Comparison of ENCODE assay signal across 15 mouse cellular contexts in the genomic region with DNA sequence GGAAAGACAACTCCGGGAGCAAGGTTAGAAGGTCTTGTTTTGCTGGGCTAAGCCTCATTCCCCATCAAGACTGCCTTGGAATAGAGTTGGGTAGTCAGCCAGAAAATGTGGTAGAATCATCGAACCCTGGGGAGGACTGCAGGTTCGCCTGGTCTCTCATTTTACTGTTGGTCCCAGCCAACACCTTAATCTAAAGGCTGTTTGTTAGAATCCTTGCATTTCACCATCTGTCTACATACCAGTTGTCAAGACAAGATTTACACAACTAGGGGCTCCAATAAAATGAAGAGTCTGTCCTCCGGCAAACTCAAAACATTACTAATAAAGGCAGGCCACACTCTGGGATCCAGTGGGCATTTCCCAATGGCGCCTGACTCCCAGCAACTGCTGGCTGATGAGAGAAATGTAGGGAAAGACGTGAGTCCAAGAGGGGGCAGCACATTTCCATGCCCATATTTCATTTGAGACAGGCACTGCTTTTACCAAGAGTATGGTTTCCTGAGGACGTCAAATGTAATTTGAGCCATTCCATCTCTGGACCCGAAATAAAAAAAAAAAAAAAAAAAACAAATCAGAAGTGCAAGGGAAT. TPM values are rescaled to one million over a fixed set of nuclear protein-coding genes. Genes with fewer than 3 reads are reported as not detected.
DNase-seq lines count a peak whose midpoint lies in the region; ATAC-seq and TF ChIP-seq lines count a peak whose summit lies in the region.
"Had no signal": no experiment of that assay in that cellular context is flagged by ENCODE, and none has a peak within 500 bp of the region (broad histone marks: within the 10 kb centered on the region; RNA-seq: fewer than 3 reads in every experiment).

No protein-coding gene starts in this region.

- peak overlapping the region; percentile 23; the same call in 1 of the 2 replicates for H3K27ac ChIP-seq in heart, embryonic 15.5 days
- H3K27ac ChIP-seq in heart, embryonic 12.5 days (ENCODE audit: poor library complexity, severe bottlenecking), result no peak overlapping the region
- no peak overlapping the region for H3K27ac ChIP-seq in liver, postnatal 0 days (ENCODE audit: low read depth)
- no peak overlapping the region for H3K27ac ChIP-seq in CH12.LX (ENCODE audit: insufficient read depth, low read depth)
- H3K27ac ChIP-seq in embryonic fibroblast, embryonic 13.5 days (ENCODE audit: insufficient read depth, low read length), result peak overlapping the region; percentile 48; the same call in 1 of the 2 replicates
- H3K27ac ChIP-seq in forebrain, embryonic 11.5 days (ENCODE audit: low read depth, low read length), result no peak overlapping the region

- peaks cover 34% of the 10 kb centered on the region for H3K4me1 ChIP-seq in heart, embryonic 15.5 days (replicated peaks)
- H3K4me1 ChIP-seq in heart, embryonic 12.5 days (replicated peaks), result peaks cover 33% of the 10 kb centered on the region
- H3K4me1 ChIP-seq in liver, postnatal 0 days (ENCODE audit: insufficient read depth), result peaks cover 8% of the 10 kb centered on the region; the same call in 1 of the 2 replicates
- H3K4me1 ChIP-seq in CH12.LX (ENCODE audit: control insufficient read depth in 1 of 2, insufficient read depth in 2 of 2), result peaks cover 7 to 27% of the 10 kb centered on the region in 2 experiments
- H3K4me1 ChIP-seq in embryonic fibroblast, embryonic 13.5 days (ENCODE audit: control insufficient read depth, insufficient read depth, low read length), result peaks cover 30% of the 10 kb centered on the region
- H3K4me1 ChIP-seq in forebrain, embryonic 11.5 days (replicated peaks; ENCODE audit: control insufficient read depth, insufficient read depth, low read length), result peaks cover 9% of the 10 kb centered on the region; the same call in 1 of the 2 replicates

- peak; percentile 22 for TF ChIP-seq RAD21 in CH12.LX (IDR thresholded peaks at IDR 0.05; ENCODE audit: low read depth, low read length)

- dilution Hi-C loops in CH12.LX (cut with MboI; ENCODE audit: extremely low pct_ligation_motif_present, extremely low pct_unique_long_range_greater_than_20kb, low sequenced_read_pairs), result no loop called here

- no peaks in the 10 kb centered on the region for H3K79me2 ChIP-seq in CH12.LX (replicated peaks; ENCODE audit: control insufficient read depth, extremely low read depth, insufficient read depth, poor library complexity, severe bottlenecking)

- no peaks in the 10 kb centered on the region for H3K9me3 ChIP-seq in heart, embryonic 15.5 days (replicated peaks)
- no peaks in the 10 kb centered on the region for H3K9me3 ChIP-seq in heart, embryonic 12.5 days (replicated peaks)
- H3K9me3 ChIP-seq in liver, postnatal 0 days (ENCODE audit: low read length), result no peaks in the 10 kb centered on the region
- peaks cover 2% of the 10 kb centered on the region for H3K9me3 ChIP-seq in CH12.LX (replicated peaks; ENCODE audit: low read length)
- H3K9me3 ChIP-seq in forebrain, embryonic 11.5 days (ENCODE audit: control insufficient read depth, low read length), result no peaks in the 10 kb centered on the region; the same call in 1 of the 2 replicates

- H3K9ac ChIP-seq in heart, embryonic 15.5 days, result no peak overlapping the region
- H3K9ac ChIP-seq in heart, embryonic 12.5 days, result no peak overlapping the region
- no peak overlapping the region for H3K9ac ChIP-seq in liver, postnatal 0 days (replicated peaks)
- no peak overlapping the region for H3K9ac ChIP-seq in CH12.LX (ENCODE audit: insufficient read depth, low read depth)
- H3K9ac ChIP-seq in forebrain, embryonic 11.5 days (ENCODE audit: low read length), result no peak overlapping the region

- ATAC-seq in heart, embryonic 15.5 days (replicated peaks; ENCODE audit: insufficient number of reproducible peaks, insufficient read depth, low FRiP score, low read depth), result no peak
- ATAC-seq in heart, embryonic 12.5 days (ENCODE audit: insufficient number of reproducible peaks, low FRiP score), result no peak
- no peak for ATAC-seq in liver, postnatal 0 days
- no peak for ATAC-seq in forebrain, embryonic 11.5 days (replicated peaks; ENCODE audit: low FRiP score)
- ATAC-seq: Patski had no signal

- no peak for TF ChIP-seq EP300 in liver, postnatal 0 days (IDR thresholded peaks at IDR 0.05; ENCODE audit: low read depth)
- no peak for TF ChIP-seq EP300 in CH12.LX (IDR thresholded peaks at IDR 0.05; ENCODE audit: low read length)

- no peak for DNase-seq in liver, postnatal 0 days
- DNase-seq in liver, result no peak
- DNase-seq in CH12.LX (ENCODE audit: extremely low read depth), result no peak
- no peak for DNase-seq in adrenal gland, postnatal 4 days (ENCODE audit: low spot score in 2 of 2)
- DNase-seq in forebrain, embryonic 11.5 days (ENCODE audit: low spot score), result no peak
- DNase-seq: cerebellum, postnatal 14 days; kidney, adult 18-20 months; right cerebral cortex, postnatal 14 days had no signal

- peaks cover 3% of the 10 kb centered on the region; the same call in 1 of the 2 replicates for H3K27me3 ChIP-seq in heart, embryonic 15.5 days
- H3K27me3 ChIP-seq in heart, embryonic 12.5 days (replicated peaks), result peaks cover 5% of the 10 kb centered on the region
- 0 out of 2 replicates have a peak, but pooled peaks cover 5% of the 10 kb centered on the region for H3K27me3 ChIP-seq in liver, postnatal 0 days (ENCODE audit: insufficient read depth, low read length)
- no peaks in the 10 kb centered on the region for H3K27me3 ChIP-seq in CH12.LX (replicated peaks)
- H3K27me3 ChIP-seq in forebrain, embryonic 11.5 days (ENCODE audit: control insufficient read depth, insufficient read depth, low read length), result peaks cover 3% of the 10 kb centered on the region; the same call in 1 of the 2 replicates
- H3K27me3 ChIP-seq: Patski had no signal

- in situ Hi-C loops in CH12.LX (cut with MboI; ENCODE audit: low pct_ligation_motif_present, low pct_unique_long_range_greater_than_20kb, low sequenced_read_pairs), result no loop called here

- H3K36me3 ChIP-seq in heart, embryonic 15.5 days, result no peaks in the 10 kb centered on the region
- no peaks in the 10 kb centered on the region for H3K36me3 ChIP-seq in heart, embryonic 12.5 days
- no peaks in the 10 kb centered on the region for H3K36me3 ChIP-seq in liver, postnatal 0 days (replicated peaks; ENCODE audit: insufficient read depth, low read length)
- no peaks in the 10 kb centered on the region for H3K36me3 ChIP-seq in CH12.LX (replicated peaks in 1 of 2; ENCODE audit: control insufficient read depth in 1 of 2, insufficient read depth in 1 of 2, low read length in 1 of 2)
- no peaks in the 10 kb centered on the region for H3K36me3 ChIP-seq in forebrain, embryonic 11.5 days (ENCODE audit: control insufficient read depth, insufficient read depth, low read length)

- 60% methylated on average over 8 of the region's 8 CpGs for WGBS in heart, embryonic 15.5 days
- WGBS in heart, embryonic 12.5 days, result 67% methylated on average over 8 of the region's 8 CpGs
- WGBS in liver, postnatal 0 days (ENCODE audit: insufficient replicate concordance), result 61% methylated on average over 8 of the region's 8 CpGs
- WGBS in forebrain, embryonic 11.5 days, result 74% methylated on average over 8 of the region's 8 CpGs

- H3K4me2 ChIP-seq in heart, embryonic 15.5 days, result no peak overlapping the region
- no peak overlapping the region for H3K4me2 ChIP-seq in heart, embryonic 12.5 days
- H3K4me2 ChIP-seq in liver, postnatal 0 days (ENCODE audit: low read depth, low read length), result no peak overlapping the region
- no peak overlapping the region for H3K4me2 ChIP-seq in CH12.LX (ENCODE audit: insufficient read depth, low read depth, poor library complexity, severe bottlenecking)
- no peak overlapping the region for H3K4me2 ChIP-seq in forebrain, embryonic 11.5 days (ENCODE audit: low read depth, low read length, severe bottlenecking)

- peak; percentile 34 for TF ChIP-seq CTCF in liver, postnatal 0 days (IDR thresholded peaks at IDR 0.05; ENCODE audit: low read depth)
- TF ChIP-seq CTCF in CH12.LX (conservative IDR thresholded peaks at IDR 0.05 in 1 of 2, IDR thresholded peaks at IDR 0.05 in 1 of 2; ENCODE audit: low read depth in 2 of 2, low read length in 2 of 2), result peak in 1 of 2 experiments; percentile 40; a peak in 2 of 4 replicates
- TF ChIP-seq CTCF in embryonic fibroblast, embryonic 13.5 days (IDR thresholded peaks at IDR 0.05; ENCODE audit: borderline replicate concordance, insufficient read depth, low read length), result no peak

- no peak for TF ChIP-seq POLR2A in CH12.LX (IDR thresholded peaks at IDR 0.05; ENCODE audit: low read depth, low read length)
- TF ChIP-seq POLR2A in embryonic fibroblast, embryonic 13.5 days (IDR thresholded peaks at IDR 0.05; ENCODE audit: low read depth, low read length), result no peak

- no peak overlapping the region for H3K4me3 ChIP-seq in heart, embryonic 15.5 days
- no peak overlapping the region for H3K4me3 ChIP-seq in heart, embryonic 12.5 days
- no peak overlapping the region for H3K4me3 ChIP-seq in liver, postnatal 0 days (ENCODE audit: low read depth, low read length)
- no peak overlapping the region for H3K4me3 ChIP-seq in CH12.LX (replicated peaks in 1 of 3; ENCODE audit: low read depth in 2 of 3, low read length in 2 of 3, poor library complexity in 1 of 3)
- H3K4me3 ChIP-seq in embryonic fibroblast, embryonic 13.5 days (ENCODE audit: insufficient read depth, low read length), result no peak overlapping the region
- no peak overlapping the region for H3K4me3 ChIP-seq in forebrain, embryonic 11.5 days (ENCODE audit: low read depth, low read length)

RNA-seq across cellular contexts. Expression of gene Pgpep1l, which starts 1.3 kb away (rescaled TPM):
- polyA plus RNA-seq in heart, embryonic 15.5 days (2015; fragmentation: Nextera tagmentation; extraction: Ambion mirVana), result 0.25 and 0.44 TPM in 2 replicates
- polyA plus RNA-seq in heart, embryonic 12.5 days (2016; fragmentation: Nextera tagmentation; extraction: Ambion mirVana), result 0.50 TPM in 1 of 2 replicates, not detected in the other
- polyA plus RNA-seq in liver, postnatal 0 days (2015; fragmentation: Nextera tagmentation; extraction: Ambion mirVana), result not detected in 2 replicates
- total RNA-seq in CH12.LX (2012; rRNA removed), result not detected in 2 replicates
- not detected in 2 replicates for total RNA-seq in CH12.LX (2014; rRNA removed)
- not detected in 2 replicates for polyA plus RNA-seq in CH12.LX (2012; ENCODE audit: insufficient read length, low read depth)
- polyA plus RNA-seq in embryonic fibroblast, embryonic 13.5 days (2011; ENCODE audit: insufficient read length, low read depth, missing spikeins), result 1.8 and 2.2 TPM in 2 replicates
- total RNA-seq in adrenal gland, postnatal 4 days (2021), result under 1 TPM in 1 of 2 experiments, not detected in 1; 0.65 TPM
- polyA plus RNA-seq in forebrain, embryonic 11.5 days (2014; fragmentation: Nextera tagmentation; extraction: Ambion mirVana), result not detected in 2 replicates
- total RNA-seq: megakaryocyte progenitor cell, adult 5-6 weeks had no signal
- polyA plus RNA-seq: hindbrain, embryonic 11.5 days; liver, embryonic 16.5 days; Patski had no signal

RNA-seq across cellular contexts. Expression of gene Fam169b, which starts 10.9 kb away (rescaled TPM):
- 1.0 and 10.5 TPM in 2 replicates for polyA plus RNA-seq in heart, embryonic 15.5 days (2015; fragmentation: Nextera tagmentation; extraction: Ambion mirVana)
- 0.15 TPM in 1 of 2 replicates, not detected in the other for polyA plus RNA-seq in heart, embryonic 12.5 days (2016; fragmentation: Nextera tagmentation; extraction: Ambion mirVana)
- 4.5 and 4.7 TPM in 2 replicates for polyA plus RNA-seq in liver, postnatal 0 days (2015; fragmentation: Nextera tagmentation; extraction: Ambion mirVana)
- total RNA-seq in CH12.LX (2012; rRNA removed), result 13.6 and 17.0 TPM in 2 replicates
- total RNA-seq in CH12.LX (2014; rRNA removed), result 15.2 and 15.9 TPM in 2 replicates
- 16.2 and 17.3 TPM in 2 replicates for polyA plus RNA-seq in CH12.LX (2012; ENCODE audit: insufficient read length, low read depth)
- 1.1 and 1.7 TPM in 2 replicates for polyA plus RNA-seq in embryonic fibroblast, embryonic 13.5 days (2011; ENCODE audit: insufficient read length, low read depth, missing spikeins)
- total RNA-seq in adrenal gland, postnatal 4 days (2021), result 1 to 10 TPM in 1 of 2 experiments, under 1 TPM in 1; 0.22 to 1.1 TPM
- 0.19 and 0.39 TPM in 2 replicates for polyA plus RNA-seq in forebrain, embryonic 11.5 days (2014; fragmentation: Nextera tagmentation; extraction: Ambion mirVana)

Comparison
In these comparisons a context has a peak if more than half of its experiments do, and no peak if none do; other contexts are left out.
1. H3K27ac ChIP-seq: peak in heart, embryonic 15.5 days (single experiment) and embryonic fibroblast, embryonic 13.5 days (single experiment); none in heart, embryonic 12.5 days (single experiment), liver, postnatal 0 days (single experiment), CH12.LX (single experiment) and forebrain, embryonic 11.5 days (single experiment).